Mouse (Mus musculus): ENCODE results near the gene Polr2c. TPM values are rescaled to one million over a fixed set of nuclear protein-coding genes. Genes with fewer than 3 reads are reported as not detected.

Polr2c gene
- 56.7 TPM for total RNA-seq (2023)

GRCm38 (mm10) chr8:94857346-94858173 is at the start of gene Polr2c:
Gene Polr2c (plus strand): TSS chr8:94857450.

GRCm38 (mm10) chr8:94810153-94810552 is 47.1 kb upstream of the Polr2c start, which contains the start of gene Ccl17:
Gene Ccl17 (plus strand): TSS chr8:94810453.

GRCm38 (mm10) chr8:94837662-94838574 is 19.3 kb upstream of the Polr2c start, which contains the start of the genes Coq9 and Ciapin1:
Gene Coq9 (plus strand): TSS chr8:94838321.
Gene Ciapin1 (minus strand): TSS chr8:94838358.

DNA sequence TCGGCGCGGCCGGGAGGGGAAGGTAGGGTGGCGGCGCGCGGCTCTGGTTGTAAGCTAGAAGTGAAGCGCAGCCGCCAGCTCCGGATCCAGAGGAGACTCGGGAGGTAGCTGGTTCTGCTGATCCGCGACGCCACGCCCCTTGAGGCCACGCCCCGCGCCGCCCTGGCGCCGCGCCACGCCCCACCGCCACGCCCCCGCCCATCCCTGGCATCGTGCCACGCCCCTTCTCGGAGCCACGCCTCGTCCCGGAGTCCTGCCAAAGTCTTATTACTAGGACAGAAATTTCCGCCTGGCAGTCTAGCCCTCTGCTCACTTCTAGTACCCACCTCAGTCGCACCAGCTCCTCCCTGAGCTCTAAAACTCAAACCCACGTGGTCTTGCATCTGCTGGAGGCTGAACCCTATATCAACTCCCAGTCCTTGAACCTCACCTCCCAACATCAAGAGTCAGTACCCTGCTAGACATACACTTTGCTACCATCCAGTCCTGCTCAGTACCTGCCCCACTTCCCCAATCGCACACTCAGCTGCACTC is 19.0 kb downstream of the Polr2c start, which contains the start of gene Dok4:
Gene Dok4, minus strand, starts transcription at position 134 of the 534 bp plus-strand sequence.

DNA sequence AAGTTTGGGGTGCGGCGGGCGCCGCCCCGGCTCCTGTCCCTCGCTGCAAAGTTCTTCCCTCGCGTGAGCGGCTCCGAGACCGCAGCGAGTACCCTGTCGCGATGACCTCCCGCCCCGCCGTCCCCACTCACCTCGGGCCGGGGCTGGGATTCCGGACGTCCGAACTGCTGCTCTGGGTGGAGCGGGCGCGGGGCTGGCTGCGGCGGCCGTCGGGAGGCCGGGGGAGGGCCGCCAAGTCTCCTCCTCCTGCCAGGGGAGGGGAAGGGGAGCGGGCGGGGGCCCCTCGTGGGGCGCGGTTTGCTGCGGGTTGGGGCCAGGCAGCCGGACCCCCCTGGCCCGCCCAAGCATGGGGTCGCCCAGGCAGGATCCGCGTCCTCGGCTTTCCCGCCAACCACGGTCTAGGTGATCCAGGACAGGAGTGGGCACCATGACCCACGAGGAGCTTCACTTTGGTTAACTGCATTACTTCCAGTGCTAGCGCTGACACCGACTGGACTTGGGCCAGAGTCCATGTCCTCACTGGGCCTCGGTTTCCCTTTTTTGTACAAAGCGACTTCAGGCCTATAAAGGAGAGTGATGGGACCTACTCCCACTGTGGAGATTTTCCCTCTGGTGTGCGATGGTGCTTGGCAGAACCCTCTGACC is 60.7 kb downstream of the Polr2c start, which contains the start of gene Ccdc102a:
Gene Ccdc102a, minus strand, starts transcription at position 248 of the 645 bp plus-strand sequence.

Other genes starting within 250 kb of the Polr2c start
- gene Arl2bp, start 190.8 kb upstream of the Polr2c start, total RNA-seq (2023): 143 TPM
- gene Pllp, start 161.2 kb upstream of the Polr2c start, total RNA-seq (2023): not detected
- not detected for gene Ccl22, start 111.9 kb upstream of the Polr2c start, total RNA-seq (2023)
- not detected for gene Cx3cl1, start 85.4 kb upstream of the Polr2c start, total RNA-seq (2023)
- gene Ccl17, start 47.0 kb upstream of the Polr2c start, total RNA-seq (2023): not detected
- gene Coq9, start 19.1 kb upstream of the Polr2c start, total RNA-seq (2023): 36.1 TPM
- 50.1 TPM for gene Ciapin1, start 19.1 kb upstream of the Polr2c start, total RNA-seq (2023)
- 1.5 TPM for gene Dok4, start 18.9 kb downstream of the Polr2c start, total RNA-seq (2023)
- gene Ccdc102a, start 60.6 kb downstream of the Polr2c start, total RNA-seq (2023): 1.6 TPM
- 1.9 TPM for gene Adgrg5, start 66.2 kb downstream of the Polr2c start, total RNA-seq (2023)
- 4.4 TPM for gene Adgrg1, start 117.3 kb downstream of the Polr2c start, total RNA-seq (2023)
- gene Adgrg3, start 160.2 kb downstream of the Polr2c start, total RNA-seq (2023): 5.5 TPM
- gene Drc7, start 197.7 kb downstream of the Polr2c start, total RNA-seq (2023): not detected
- gene Katnb1, start 223.7 kb downstream of the Polr2c start, total RNA-seq (2023): 10.6 TPM

Measured in CD4-positive naive resting alpha-beta T cell, adult 76 days (primary cell).